Mouse (Mus musculus) mature B cell (primary cell): ENCODE results near the gene Actr8.

Experiments
- in situ Hi-C: fragments of 300-500 bp; cut with MboI; formaldehyde crosslinking; loops from 2 replicates; pipeline ENCODE4 v1.14.3; 2019

The Actr8 gene

GRCm38 (mm10) chr14:29978254-29979204, at the start of gene Actr8:
TSS of gene Actr8 (plus strand) at chr14:29978337.
- in situ Hi-C loops, result no loop called here

GRCm38 (mm10) chr14:29928966-29929365, 49.2 kb upstream of the Actr8 start:
- in situ Hi-C loops, result no loop called here

GRCm38 (mm10) chr14:29935516-29935915, 42.6 kb upstream of the Actr8 start:
- in situ Hi-C loops, result no loop called here

- in situ Hi-C loops, result no loop called here
Observed at GRCm38 (mm10) chr14:29937466-29937865, 40.7 kb upstream of the Actr8 start.

- in situ Hi-C loops, result no loop called here
Observed at GRCm38 (mm10) chr14:29939600-29940312, 38.4 kb upstream of the Actr8 start.

GRCm38 (mm10) chr14:29940313-29940812, 37.8 kb upstream of the Actr8 start:
- in situ Hi-C loops, result no loop called here

GRCm38 (mm10) chr14:29940877-29941276, 37.3 kb upstream of the Actr8 start:
- in situ Hi-C loops, result no loop called here

GRCm38 (mm10) chr14:29946761-29947309, 31.3 kb upstream of the Actr8 start:
- in situ Hi-C loops, result no loop called here

- in situ Hi-C loops, result no loop called here
Observed at GRCm38 (mm10) chr14:29950805-29951204, 27.3 kb upstream of the Actr8 start.

GRCm38 (mm10) chr14:29957393-29957792, 20.7 kb upstream of the Actr8 start:
- in situ Hi-C loops, result no loop called here

- in situ Hi-C loops, result no loop called here
Observed at GRCm38 (mm10) chr14:29967611-29968010, 10.5 kb upstream of the Actr8 start.

- in situ Hi-C loops, result no loop called here
Observed at GRCm38 (mm10) chr14:29968075-29968821, 9.9 kb upstream of the Actr8 start, which contains the start of gene Selenok. TSS of gene Selenok (plus strand) at chr14:29968308.

- in situ Hi-C loops, result no loop called here
Observed at GRCm38 (mm10) chr14:29971446-29971845, 6.7 kb upstream of the Actr8 start.

- in situ Hi-C loops, result no loop called here
Observed at GRCm38 (mm10) chr14:29971993-29972392, 6.1 kb upstream of the Actr8 start.

GRCm38 (mm10) chr14:29976927-29977326, 1.2 kb upstream of the Actr8 start:
- in situ Hi-C loops, result no loop called here

GRCm38 (mm10) chr14:29980447-29981205, 2.5 kb downstream of the Actr8 start:
- in situ Hi-C loops, result no loop called here

- in situ Hi-C loops, result no loop called here
Observed at GRCm38 (mm10) chr14:29986096-29986495, 8.0 kb downstream of the Actr8 start.

GRCm38 (mm10) chr14:29987276-29987675, 9.1 kb downstream of the Actr8 start:
- in situ Hi-C loops, result no loop called here

- in situ Hi-C loops, result no loop called here
Observed at GRCm38 (mm10) chr14:29987739-29988138, 9.6 kb downstream of the Actr8 start.

GRCm38 (mm10) chr14:29988337-29988736, 10.2 kb downstream of the Actr8 start:
- in situ Hi-C loops, result no loop called here

GRCm38 (mm10) chr14:29994976-29995375, 16.8 kb downstream of the Actr8 start:
- in situ Hi-C loops, result no loop called here
